23 mouse cellular contexts compared by ENCODE assay signal in genomic region chr4:133028875-133029274, GRCm38 (mm10).
"Had no signal": no experiment of that assay in that cellular context is flagged by ENCODE, and none has a peak within 500 bp of the region (broad histone marks: within the 10 kb centered on the region; RNA-seq: fewer than 3 reads in every experiment).

No protein-coding gene starts in this region.

- H3K4me3 ChIP-seq: heart, embryonic 10.5 days; heart, embryonic 12.5 days; hindbrain, embryonic 12.5 days; intestine, embryonic 15.5 days; kidney, embryonic 15.5 days; limb, embryonic 13.5 days; limb, embryonic 15.5 days; liver, embryonic 12.5 days had no signal

- DNase-seq: gastrocnemius, postnatal 10 days; gastrocnemius, postnatal 25 days; heart, adult 18-20 months; heart, postnatal 10 days; heart, postnatal 4 days; kidney, adult 18-20 months; kidney, adult 8-10 months; kidney, postnatal 14 days; left cerebral cortex, postnatal 4 days had no signal

- H3K27ac ChIP-seq: hindbrain, embryonic 12.5 days; hindbrain, embryonic 14.5 days; intestine, embryonic 15.5 days; kidney, postnatal 0 days; limb, embryonic 13.5 days; limb, embryonic 15.5 days; liver, embryonic 12.5 days; liver, embryonic 14.5 days had no signal

- H3K9ac ChIP-seq: hindbrain, embryonic 12.5 days; hindbrain, embryonic 14.5 days; intestine, embryonic 15.5 days; kidney, embryonic 15.5 days; limb, embryonic 13.5 days; limb, embryonic 15.5 days; liver, embryonic 12.5 days; liver, embryonic 14.5 days had no signal

- ATAC-seq: hindbrain, embryonic 16.5 days; inflammation-experienced regulatory T-cells, adult 6 months; intestine, postnatal 0 days; liver, embryonic 12.5 days had no signal

- H3K9me3 ChIP-seq: heart, embryonic 10.5 days; heart, embryonic 12.5 days; hindbrain, embryonic 12.5 days; intestine, embryonic 15.5 days; kidney, embryonic 15.5 days; limb, embryonic 13.5 days; limb, embryonic 15.5 days; liver, embryonic 12.5 days had no signal

- H3K27me3 ChIP-seq: heart, embryonic 12.5 days; hindbrain, embryonic 12.5 days; intestine, embryonic 15.5 days; kidney, embryonic 15.5 days; limb, embryonic 13.5 days; limb, embryonic 15.5 days; liver, embryonic 12.5 days had no signal

- H3K4me2 ChIP-seq: heart, embryonic 12.5 days; hindbrain, embryonic 12.5 days; hindbrain, embryonic 14.5 days; intestine, embryonic 15.5 days; kidney, embryonic 15.5 days; limb, embryonic 13.5 days; limb, embryonic 15.5 days; liver, embryonic 12.5 days had no signal
